In the genomic region with DNA sequence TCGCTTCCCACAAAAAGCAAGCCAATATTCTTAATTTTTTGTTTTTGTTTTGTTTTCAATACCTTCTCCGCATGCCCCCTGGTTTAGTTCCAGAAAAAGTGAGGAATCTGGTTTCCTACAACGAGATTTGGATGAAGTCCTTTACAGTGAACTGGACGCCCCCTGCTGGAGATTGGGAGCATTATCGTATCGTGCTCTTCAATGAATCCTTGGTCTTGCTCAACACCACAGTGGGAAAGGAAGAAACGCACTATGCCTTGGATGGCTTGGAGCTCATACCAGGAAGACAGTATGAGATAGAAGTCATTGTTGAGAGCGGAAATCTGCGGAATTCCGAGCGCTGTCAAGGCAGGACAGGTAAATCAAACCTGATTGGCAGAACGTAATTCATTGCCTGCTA, we compare ENCODE assay signal across 9 mouse cellular contexts. TPM values are rescaled to one million over a fixed set of nuclear protein-coding genes. Genes with fewer than 3 reads are reported as not detected.
DNase-seq lines count a peak whose midpoint lies in the region; ATAC-seq lines count a peak whose summit lies in the region.
"Had no signal": no experiment of that assay in that cellular context is flagged by ENCODE, and none has a peak within 500 bp of the region (broad histone marks: within the 10 kb centered on the region; RNA-seq: fewer than 3 reads in every experiment).

No protein-coding gene starts in this region.

- no peak overlapping the region for H3K9ac ChIP-seq in embryonic facial prominence, embryonic 13.5 days
- no peak overlapping the region for H3K9ac ChIP-seq in heart, embryonic 12.5 days
- H3K9ac ChIP-seq in liver, embryonic 13.5 days, result no peak overlapping the region

- no peaks in the 10 kb centered on the region for H3K9me3 ChIP-seq in embryonic facial prominence, embryonic 13.5 days
- H3K9me3 ChIP-seq in heart, embryonic 12.5 days (replicated peaks), result no peaks in the 10 kb centered on the region
- H3K9me3 ChIP-seq in liver, embryonic 13.5 days (replicated peaks), result no peaks in the 10 kb centered on the region
- H3K9me3 ChIP-seq: megakaryocyte, embryonic 14.5 days had no signal

- no peak overlapping the region for H3K4me3 ChIP-seq in embryonic facial prominence, embryonic 13.5 days
- no peak overlapping the region for H3K4me3 ChIP-seq in heart, embryonic 12.5 days
- H3K4me3 ChIP-seq in liver, embryonic 13.5 days (replicated peaks), result no peak overlapping the region
- H3K4me3 ChIP-seq: megakaryocyte, embryonic 14.5 days had no signal

- peak overlapping the region; percentile 50 for H3K4me2 ChIP-seq in embryonic facial prominence, embryonic 13.5 days
- no peak overlapping the region for H3K4me2 ChIP-seq in heart, embryonic 12.5 days
- H3K4me2 ChIP-seq in liver, embryonic 13.5 days, result no peak overlapping the region

- H3K27me3 ChIP-seq in embryonic facial prominence, embryonic 13.5 days, result no peaks in the 10 kb centered on the region
- no peaks in the 10 kb centered on the region; the same call in 1 of the 2 replicates for H3K27me3 ChIP-seq in heart, embryonic 12.5 days (replicated peaks)
- H3K27me3 ChIP-seq in liver, embryonic 13.5 days, result no peaks in the 10 kb centered on the region

- peak; percentile 82 for DNase-seq in ES-CJ7 (ENCODE audit: low read depth, low spot score)
- DNase-seq in adrenal gland, postnatal 4 days (ENCODE audit: low spot score in 2 of 2), result peak; percentile 43 to 64
- peak; percentile 84 to 90 for DNase-seq in kidney, postnatal 25 days
- peak; percentile 18 for DNase-seq in liver, embryonic 13.5 days
- DNase-seq in retina, adult 2 months (ENCODE audit: low read depth, low spot score), result peak; percentile 43
- peak; percentile 57 to 83 for DNase-seq in urinary bladder, postnatal 4 days (ENCODE audit: low spot score in 2 of 2)

- H3K27ac ChIP-seq in embryonic facial prominence, embryonic 13.5 days, result no peak overlapping the region
- H3K27ac ChIP-seq in heart, embryonic 12.5 days (ENCODE audit: poor library complexity, severe bottlenecking), result no peak overlapping the region
- H3K27ac ChIP-seq in liver, embryonic 13.5 days, result no peak overlapping the region

- no peaks in the 10 kb centered on the region for H3K4me1 ChIP-seq in embryonic facial prominence, embryonic 13.5 days
- no peaks in the 10 kb centered on the region; the same call in 1 of the 2 replicates for H3K4me1 ChIP-seq in heart, embryonic 12.5 days (replicated peaks)
- no peaks in the 10 kb centered on the region for H3K4me1 ChIP-seq in liver, embryonic 13.5 days (replicated peaks)
- H3K4me1 ChIP-seq: megakaryocyte, embryonic 14.5 days had no signal

- ATAC-seq in embryonic facial prominence, embryonic 13.5 days (ENCODE audit: insufficient number of reproducible peaks, insufficient read depth, low FRiP score, low TSS enrichment, low read depth), result no peak
- ATAC-seq in heart, embryonic 12.5 days (ENCODE audit: insufficient number of reproducible peaks, low FRiP score), result 0 out of 2 replicates have a peak, but pooled peaks have one; percentile 33
- no peak for ATAC-seq in liver, embryonic 13.5 days (ENCODE audit: low read depth)

- H3K36me3 ChIP-seq in embryonic facial prominence, embryonic 13.5 days, result no peaks in the 10 kb centered on the region
- peaks cover 4% of the 10 kb centered on the region; the same call in 1 of the 2 replicates for H3K36me3 ChIP-seq in heart, embryonic 12.5 days
- H3K36me3 ChIP-seq in liver, embryonic 13.5 days, result no peaks in the 10 kb centered on the region

- 16% methylated on average over 12 of the region's 12 CpGs for WGBS in embryonic facial prominence, embryonic 13.5 days
- WGBS in heart, embryonic 12.5 days, result 18% methylated on average over 12 of the region's 12 CpGs
- WGBS in liver, embryonic 13.5 days (ENCODE audit: insufficient replicate concordance), result 21% methylated on average over 12 of the region's 12 CpGs

RNA-seq across cellular contexts. Expression of gene Ptprb, which starts 43.9 kb away (rescaled TPM):
- 10 to 100 TPM; 35.0 to 35.5 TPM for total RNA-seq in adrenal gland, postnatal 4 days (2021)
- polyA plus RNA-seq in embryonic facial prominence, embryonic 13.5 days (2015; fragmentation: Nextera tagmentation; extraction: Ambion mirVana), result 2.7 and 2.8 TPM in 2 replicates
- polyA plus RNA-seq in heart, embryonic 12.5 days (2016; fragmentation: Nextera tagmentation; extraction: Ambion mirVana), result 11.1 and 14.6 TPM in 2 replicates
- polyA plus RNA-seq in liver, embryonic 13.5 days (2015; fragmentation: Nextera tagmentation; extraction: Ambion mirVana), result 1.2 TPM in 2 replicates

Comparison
In these comparisons a context has a peak if more than half of its experiments do, and no peak if none do; other contexts are left out.
1. DNase-seq: peak in every context shown above with its lines; median percentile 87 in kidney, postnatal 25 days; 82 in ES-CJ7; 70 in urinary bladder, postnatal 4 days; 54 in adrenal gland, postnatal 4 days; 43 in retina, adult 2 months; 18 in liver, embryonic 13.5 days.